Mouse (Mus musculus) spleen, adult 2 months (tissue): Measurements from ENCODE around the gene Flot2. TPM values are rescaled to one million over a fixed set of nuclear protein-coding genes. Genes with fewer than 3 reads are reported as not detected.

Experiments
- DNase-seq, 2 experiments: peaks; one replicate each; pipeline versions ENCODE4 v3.0.0 to v3.0.0-alpha.2; 2012 to 2021; ENCODE audit warnings: low spot score in 2 of 2, low read depth in 1 of 2
- H3K27ac ChIP-seq: fragments of 200-500 bp; 2 replicates; pipeline ENCODE4 v1.5.1; 2012; ENCODE audit warnings: low read length, inconsistent platforms; ENCODE audit not compliant: insufficient read depth
- H3K27me3 ChIP-seq: fragments of 200-500 bp; 2 replicates; pipeline ENCODE4 v1.6.1; 2012; ENCODE audit warnings: mild to moderate bottlenecking, moderate library complexity, low read length, inconsistent platforms; ENCODE audit not compliant: control insufficient read depth, insufficient read depth
- H3K36me3 ChIP-seq: fragments of 200-500 bp; 2 replicates; pipeline ENCODE4 v1.6.1; 2012; ENCODE audit warnings: mild to moderate bottlenecking, low read length, inconsistent platforms; ENCODE audit not compliant: control insufficient read depth, insufficient read depth
- H3K4me1 ChIP-seq: fragments of 200-500 bp; 2 replicates; pipeline ENCODE4 v1.6.1; 2011; ENCODE audit warnings: inconsistent platforms; ENCODE audit not compliant: control insufficient read depth, insufficient read depth, insufficient read length
- H3K4me3 ChIP-seq: fragments of 200-500 bp; 2 replicates; pipeline ENCODE4 v1.5.1; 2011; ENCODE audit warnings: mild to moderate bottlenecking, inconsistent platforms; ENCODE audit not compliant: insufficient read depth, insufficient read length; ENCODE audit errors: extremely low read depth
- CTCF ChIP-seq: fragments of 200-500 bp; IDR thresholded peaks from 2 replicates; pipeline ENCODE4 v1.5.1; 2011; ENCODE audit warnings: mild to moderate bottlenecking, inconsistent platforms; ENCODE audit not compliant: insufficient read depth, insufficient read length, insufficient replicate concordance; ENCODE audit errors: extremely low read depth
- POLR2A ChIP-seq: fragments of 200-500 bp; IDR thresholded peaks from 2 replicates; pipeline ENCODE4 v1.6.1; 2011; ENCODE audit warnings: low read depth, low read length, inconsistent platforms
- WGBS: fragments of 180-500 bp; shearing (Covaris S2); methylation state at CpG from one replicate; pipeline ENCODE4 v1.1.7; 2018; 5-methylcytosine and 5-hydroxymethylcytosine counted together
- polyA plus RNA-seq: library from polyadenylated mRNA; depleted of rRNA; stranded (reverse); fragments of >200 nt; gene quantifications from 2 replicates; pipeline ENCODE4 v1.2.3, GENCODE M21; 2012; rRNA removed

The Flot2 gene
- polyA plus RNA-seq, 1 experiment, result 36.6 TPM

DNA sequence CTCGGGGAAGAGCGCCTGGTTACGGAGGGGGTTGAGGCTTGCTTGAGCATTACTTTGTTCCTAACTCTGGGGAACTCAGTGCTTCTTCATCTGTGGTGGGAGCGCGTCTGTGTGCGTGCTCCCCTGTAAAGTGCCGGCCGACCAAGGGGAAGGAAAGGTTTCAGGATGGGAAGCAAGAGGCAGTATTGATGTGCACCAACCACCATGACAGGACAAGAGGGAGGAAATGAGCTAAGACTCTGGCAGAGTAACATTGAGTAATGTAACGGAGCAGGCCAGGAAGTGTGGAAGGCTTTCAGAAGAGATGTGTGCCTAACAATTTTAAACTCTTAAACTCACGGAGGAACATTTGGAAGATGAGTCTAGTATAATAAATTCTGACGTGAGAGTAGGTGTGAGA, 63.0 kb downstream of the Flot2 start:
- H3K4me1 ChIP-seq, result no peaks in the 10 kb centered on the region
- H3K27me3 ChIP-seq, result no peaks in the 10 kb centered on the region
- no peak for TF ChIP-seq POLR2A
- WGBS, result 81% methylated on average over 11 of the region's 11 CpGs
- no peak for DNase-seq
- H3K4me3 ChIP-seq, result no peak overlapping the region
- no peak overlapping the region; the same call in 1 of the 2 replicates for H3K27ac ChIP-seq
- H3K36me3 ChIP-seq, result no peaks in the 10 kb centered on the region; the same call in 1 of the 2 replicates

DNA sequence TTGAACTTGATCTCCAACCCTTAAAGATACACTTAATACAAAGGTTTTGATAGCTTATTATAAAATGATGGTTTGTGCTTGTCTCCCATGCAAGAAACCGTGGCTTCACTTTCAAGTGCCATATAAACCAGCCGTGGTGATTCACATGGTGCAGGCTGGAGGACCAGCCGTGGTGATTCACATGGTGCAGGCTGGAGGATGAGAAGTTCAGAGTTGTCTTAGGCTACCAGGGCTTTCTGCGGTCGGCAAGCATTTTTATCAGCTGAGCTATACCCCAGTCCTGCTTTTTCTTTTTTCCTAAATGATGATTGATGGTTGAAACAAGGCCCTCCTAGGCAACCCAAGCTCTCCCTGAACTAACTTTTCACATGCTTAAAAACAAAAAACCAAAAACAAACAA, 64.4 kb downstream of the Flot2 start:
- no peak for DNase-seq
- no peaks in the 10 kb centered on the region for H3K27me3 ChIP-seq
- H3K36me3 ChIP-seq, result no peaks in the 10 kb centered on the region; the same call in 1 of the 2 replicates
- TF ChIP-seq CTCF, result no peak
- no peak for TF ChIP-seq POLR2A
- no peak overlapping the region for H3K27ac ChIP-seq
- H3K4me1 ChIP-seq, result no peaks in the 10 kb centered on the region
- H3K4me3 ChIP-seq, result no peak overlapping the region
- WGBS, result 87% methylated on average over 5 of the region's 5 CpGs

DNA sequence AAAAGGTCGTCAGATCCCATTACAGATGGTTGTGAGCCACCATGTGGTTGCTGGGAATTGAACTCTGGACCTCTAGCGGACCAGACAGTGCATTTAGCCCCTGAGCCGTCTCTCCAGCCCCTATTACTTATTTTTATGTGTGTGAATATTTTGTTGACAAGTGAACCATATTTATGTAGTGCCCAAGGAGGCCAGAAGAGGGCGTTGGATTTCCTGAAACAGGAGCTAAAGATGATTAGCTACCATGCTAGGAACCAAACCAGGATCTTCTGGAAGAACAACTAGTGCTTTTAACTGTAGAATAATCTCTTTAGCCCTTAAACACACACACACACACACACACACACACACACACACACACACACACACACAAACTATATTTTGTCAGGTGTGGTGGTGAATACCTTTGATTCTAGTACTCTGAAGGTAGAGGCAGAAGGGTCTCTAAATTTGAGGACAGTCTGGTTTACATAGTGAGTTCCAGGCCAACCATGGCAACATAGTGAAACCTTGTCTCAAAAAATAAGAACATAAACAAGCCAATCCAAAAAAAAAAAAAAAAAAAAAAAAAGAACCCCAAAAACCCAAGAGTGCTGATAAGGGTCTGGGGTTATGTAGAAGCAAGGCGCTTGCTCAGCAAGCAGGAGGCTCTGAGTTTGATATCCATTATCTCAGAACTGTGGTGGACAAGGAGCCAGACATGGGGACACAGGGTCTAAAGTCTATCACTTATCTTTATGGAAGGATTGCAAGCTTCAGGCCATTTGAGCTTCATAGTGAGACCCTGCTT, 65.4 kb downstream of the Flot2 start:
- no peak for DNase-seq
- Histone ChIP-seq H3K27ac (no peak overlapping the region), H3K4me3 (no peak overlapping the region), H3K36me3 (no peaks in the 10 kb centered on the region; the same call in 1 of the 2 replicates), H3K27me3 (no peaks in the 10 kb centered on the region), H3K4me1 (no peaks in the 10 kb centered on the region)
- TF ChIP-seq POLR2A (no peak), CTCF (no peak)
- 71% methylated on average over 5 of the region's 5 CpGs for WGBS

DNA sequence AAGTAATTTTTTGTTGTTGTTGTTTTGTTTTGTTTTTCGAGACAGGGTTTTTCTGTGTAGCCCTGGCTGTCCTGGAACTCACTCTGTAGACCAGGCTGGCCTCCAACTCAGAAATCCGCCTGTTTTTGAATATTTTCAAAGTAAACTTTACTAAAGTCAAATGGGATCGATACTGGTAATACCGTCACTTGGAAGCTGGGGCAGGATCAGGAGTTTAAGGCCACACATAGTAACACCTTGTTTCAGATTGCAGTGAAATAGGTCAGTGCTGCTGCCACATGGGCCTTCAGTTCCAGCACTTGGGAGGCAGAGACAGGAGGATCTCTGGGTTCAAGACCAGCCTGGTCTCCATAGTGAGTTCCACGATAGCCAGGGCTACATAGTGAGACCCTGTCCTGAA, 66.8 kb downstream of the Flot2 start:
- Histone ChIP-seq H3K27me3 (no peaks in the 10 kb centered on the region), H3K4me3 (no peak overlapping the region), H3K27ac (no peak overlapping the region), H3K36me3 (no peaks in the 10 kb centered on the region; the same call in 1 of the 2 replicates), H3K4me1 (no peaks in the 10 kb centered on the region)
- no peak for TF ChIP-seq POLR2A
- WGBS, result 92% methylated on average over 5 of the region's 5 CpGs
- no peak for DNase-seq

Other genes with a start within 250 kb of the Flot2 start
- 0.27 and 0.56 TPM in 2 replicates for gene Pipox, start 143.8 kb upstream of the Flot2 start, polyA plus RNA-seq
- 0.02 TPM in 1 of 2 replicates, not detected in the other for gene Sez6, start 107.1 kb upstream of the Flot2 start, polyA plus RNA-seq
- 65.4 and 74.9 TPM in 2 replicates for gene Phf12, start 55.2 kb upstream of the Flot2 start, polyA plus RNA-seq
- 3.1 and 3.9 TPM in 2 replicates for gene Dhrs13, start 5.7 kb upstream of the Flot2 start, polyA plus RNA-seq
- gene Eral1, start 42.5 kb downstream of the Flot2 start, polyA plus RNA-seq, result 21.4 and 27.0 TPM in 2 replicates
- 12.5 and 15.2 TPM in 2 replicates for gene Fam222b, start 56.7 kb downstream of the Flot2 start, polyA plus RNA-seq
- 43.4 and 54.3 TPM in 2 replicates for gene Traf4, start 127.7 kb downstream of the Flot2 start, polyA plus RNA-seq
- gene Nek8, start 138.7 kb downstream of the Flot2 start, polyA plus RNA-seq, result 17.6 and 20.4 TPM in 2 replicates
- 10.4 and 16.9 TPM in 2 replicates for gene Tlcd1, start 138.8 kb downstream of the Flot2 start, polyA plus RNA-seq
- gene Rpl23a, start 145.7 kb downstream of the Flot2 start, polyA plus RNA-seq, result 126 and 169 TPM in 2 replicates
- gene Rab34, start 150.5 kb downstream of the Flot2 start, polyA plus RNA-seq, result 10.8 and 15.6 TPM in 2 replicates
- gene Proca1, start 155.5 kb downstream of the Flot2 start, polyA plus RNA-seq, result 0.19 and 0.20 TPM in 2 replicates
- 59.1 and 60.7 TPM in 2 replicates for gene Sdf2, start 207.8 kb downstream of the Flot2 start, polyA plus RNA-seq
- gene Supt6, start 208.1 kb downstream of the Flot2 start, polyA plus RNA-seq, result 20.2 and 20.6 TPM in 2 replicates
- gene 2610507B11Rik, start 223.8 kb downstream of the Flot2 start, polyA plus RNA-seq, result 41.4 and 46.3 TPM in 2 replicates